Mouse (Mus musculus): ENCODE results near the gene Cox6a2. TPM values are rescaled to one million over a fixed set of nuclear protein-coding genes. Genes with fewer than 3 reads are reported as not detected.

Cox6a2 gene
- total RNA-seq, 1 experiment from 2014 or later, result 1.1 TPM

- ATAC-seq (replicated peaks; ENCODE audit: low read depth, poor library complexity, severe bottlenecking), result no peak
Measured at GRCm38 (mm10) chr7:128236426-128236825, 30.2 kb upstream of the Cox6a2 start.

- no peak for ATAC-seq (replicated peaks; ENCODE audit: low read depth, poor library complexity, severe bottlenecking)
Measured at GRCm38 (mm10) chr7:128235481-128235880, 29.3 kb upstream of the Cox6a2 start.

- no peak for ATAC-seq (replicated peaks; ENCODE audit: low read depth, poor library complexity, severe bottlenecking)
Measured at GRCm38 (mm10) chr7:128234796-128235195, 28.6 kb upstream of the Cox6a2 start.

- peak; percentile 66 for ATAC-seq (replicated peaks; ENCODE audit: low read depth, poor library complexity, severe bottlenecking)
Measured at GRCm38 (mm10) chr7:128231741-128232140, 25.6 kb upstream of the Cox6a2 start.

GRCm38 (mm10) chr7:128220936-128221335, 14.7 kb upstream of the Cox6a2 start:
- ATAC-seq (replicated peaks; ENCODE audit: low read depth, poor library complexity, severe bottlenecking), result no peak

- no peak for ATAC-seq (replicated peaks; ENCODE audit: low read depth, poor library complexity, severe bottlenecking)
Measured at GRCm38 (mm10) chr7:128219952-128220351, 13.8 kb upstream of the Cox6a2 start.

GRCm38 (mm10) chr7:128209826-128210225, 3.6 kb upstream of the Cox6a2 start:
- ATAC-seq (replicated peaks; ENCODE audit: low read depth, poor library complexity, severe bottlenecking), result no peak

- peak; percentile 97 for ATAC-seq (replicated peaks; ENCODE audit: low read depth, poor library complexity, severe bottlenecking)
Measured at GRCm38 (mm10) chr7:128208187-128208586, 2.0 kb upstream of the Cox6a2 start.

- no peak for ATAC-seq (replicated peaks; ENCODE audit: low read depth, poor library complexity, severe bottlenecking)
Measured at GRCm38 (mm10) chr7:128205695-128206094, 492 bp downstream of the Cox6a2 start.

GRCm38 (mm10) chr7:128204179-128204578, 2.0 kb downstream of the Cox6a2 start:
- ATAC-seq (replicated peaks; ENCODE audit: low read depth, poor library complexity, severe bottlenecking), result no peak

- ATAC-seq (replicated peaks; ENCODE audit: low read depth, poor library complexity, severe bottlenecking), result no peak
Measured at GRCm38 (mm10) chr7:128203071-128203470, 3.1 kb downstream of the Cox6a2 start.

- ATAC-seq (replicated peaks; ENCODE audit: low read depth, poor library complexity, severe bottlenecking), result no peak
Measured at GRCm38 (mm10) chr7:128201607-128202006, 4.6 kb downstream of the Cox6a2 start.

GRCm38 (mm10) chr7:128181691-128182090, 24.5 kb downstream of the Cox6a2 start:
- no peak for ATAC-seq (replicated peaks; ENCODE audit: low read depth, poor library complexity, severe bottlenecking)

- no peak for ATAC-seq (replicated peaks; ENCODE audit: low read depth, poor library complexity, severe bottlenecking)
Measured at GRCm38 (mm10) chr7:128180546-128180945, 25.6 kb downstream of the Cox6a2 start.

- ATAC-seq (replicated peaks; ENCODE audit: low read depth, poor library complexity, severe bottlenecking), result peak; percentile 89
Measured at GRCm38 (mm10) chr7:128180126-128180525, 26.1 kb downstream of the Cox6a2 start.

GRCm38 (mm10) chr7:128178385-128178784, 27.8 kb downstream of the Cox6a2 start:
- no peak for ATAC-seq (replicated peaks; ENCODE audit: low read depth, poor library complexity, severe bottlenecking)

GRCm38 (mm10) chr7:128169996-128170395, 36.2 kb downstream of the Cox6a2 start:
- ATAC-seq (replicated peaks; ENCODE audit: low read depth, poor library complexity, severe bottlenecking), result no peak

- ATAC-seq (replicated peaks; ENCODE audit: low read depth, poor library complexity, severe bottlenecking), result no peak
Measured at GRCm38 (mm10) chr7:128166391-128166790, 39.8 kb downstream of the Cox6a2 start.

- ATAC-seq (replicated peaks; ENCODE audit: low read depth, poor library complexity, severe bottlenecking), result no peak
Measured at GRCm38 (mm10) chr7:128164001-128164400, 42.2 kb downstream of the Cox6a2 start.

- ATAC-seq (replicated peaks; ENCODE audit: low read depth, poor library complexity, severe bottlenecking), result peak; percentile 96
Measured at GRCm38 (mm10) chr7:128158688-128159354, 47.4 kb downstream of the Cox6a2 start.
